Mouse (Mus musculus): ENCODE results near the gene Dnajc10. TPM values are rescaled to one million over a fixed set of nuclear protein-coding genes. Genes with fewer than 3 reads are reported as not detected.

The Dnajc10 gene
- 31.4 TPM for polyA plus RNA-seq (2012; fragmentation: generic; extraction: Trizol)

- Histone ChIP-seq H3ac (ENCODE audit: control insufficient read depth, insufficient read length) (peak within 1 kb of the TSS; percentile 69), H3K27me3 (ENCODE audit: control insufficient read depth, insufficient read depth, insufficient read length) (no peaks in the 10 kb centered on the region), H3K79me2 (ENCODE audit: control insufficient read depth, insufficient read depth) (peaks cover 7% of the 10 kb centered on the region), H3K4me3 (peak within 1 kb of the TSS; percentile 55), H3K36me3 (ENCODE audit: control insufficient read depth, insufficient read depth) (peaks cover 15% of the 10 kb centered on the region), H3K4me2 (ENCODE audit: low read depth) (peak within 1 kb of the TSS; percentile 85)
- no peak for TF ChIP-seq REST (IDR thresholded peaks at IDR 0.05; ENCODE audit: insufficient read depth, insufficient read length)
- TF ChIP-seq E2F4 (IDR thresholded peaks at IDR 0.05; ENCODE audit: insufficient read depth): peak; percentile 63
- TF ChIP-seq POLR2A (IDR thresholded peaks at IDR 0.05; ENCODE audit: insufficient read length, low read depth): peak; percentile 98
- peak; percentile 87 for TF ChIP-seq POLR2AphosphoS2 (IDR thresholded peaks at IDR 0.05; ENCODE audit: insufficient read length, low read depth)
These were observed at the start of gene Dnajc10 for GRCm38 (mm10) chr2:80315242-80316161. Dnajc10 (plus strand) TSS chr2:80315466.

- H3K36me3 ChIP-seq (ENCODE audit: control insufficient read depth, insufficient read depth): no peaks in the 10 kb centered on the region
- no peak overlapping the region for H3K4me2 ChIP-seq (ENCODE audit: low read depth)
- no peaks in the 10 kb centered on the region for H3K27me3 ChIP-seq (ENCODE audit: control insufficient read depth, insufficient read depth, insufficient read length)
- no peaks in the 10 kb centered on the region for H3K79me2 ChIP-seq (ENCODE audit: control insufficient read depth, insufficient read depth)
- no peak overlapping the region for H3K4me3 ChIP-seq
- H3ac ChIP-seq (ENCODE audit: control insufficient read depth, insufficient read length): no peak overlapping the region
- TF ChIP-seq CEBPB (IDR thresholded peaks at IDR 0.05; ENCODE audit: insufficient read depth, poor library complexity, severe bottlenecking): 0 out of 2 replicates have a peak, but pooled peaks have one; percentile 1
- no peak for TF ChIP-seq MYOG (IDR thresholded peaks at IDR 0.05; ENCODE audit: control insufficient read depth in 1 of 3, insufficient read depth in 1 of 3, insufficient read length in 2 of 3, low read depth in 2 of 3)
These were observed 48.4 kb upstream of the Dnajc10 start for GRCm38 (mm10) chr2:80266894-80267293.

- Histone ChIP-seq H3K4me3 (no peak overlapping the region), H3K79me2 (ENCODE audit: control insufficient read depth, insufficient read depth) (no peaks in the 10 kb centered on the region), H3K4me2 (ENCODE audit: low read depth) (no peak overlapping the region), H3K36me3 (ENCODE audit: control insufficient read depth, insufficient read depth) (no peaks in the 10 kb centered on the region), H3ac (ENCODE audit: control insufficient read depth, insufficient read length) (no peak overlapping the region), H3K27me3 (ENCODE audit: control insufficient read depth, insufficient read depth, insufficient read length) (no peaks in the 10 kb centered on the region)
- TF ChIP-seq TCF3 (IDR thresholded peaks at IDR 0.05; ENCODE audit: insufficient read length, low read depth) (no peak), MYOD1 (IDR thresholded peaks at IDR 0.05; ENCODE audit: control insufficient read depth in 1 of 3, insufficient read length in 2 of 3, low read depth in 2 of 3) (no peak), REST (IDR thresholded peaks at IDR 0.05; ENCODE audit: insufficient read depth, insufficient read length) (no peak), E2F4 (IDR thresholded peaks at IDR 0.05; ENCODE audit: insufficient read depth) (no peak), MAX (IDR thresholded peaks at IDR 0.05; ENCODE audit: low read depth) (no peak), TCF12 (IDR thresholded peaks at IDR 0.05; ENCODE audit: insufficient read depth, poor library complexity, severe bottlenecking) (no peak), USF1 (IDR thresholded peaks at IDR 0.05; ENCODE audit: low read depth) (no peak), SRF (IDR thresholded peaks at IDR 0.05; ENCODE audit: control insufficient read depth, insufficient read length, low read depth) (no peak), CEBPB (IDR thresholded peaks at IDR 0.05; ENCODE audit: insufficient read depth, poor library complexity, severe bottlenecking) (no peak), POLR2A (IDR thresholded peaks at IDR 0.05; ENCODE audit: insufficient read length, low read depth) (no peak)
These were observed 47.2 kb upstream of the Dnajc10 start for GRCm38 (mm10) chr2:80268053-80268452.

GRCm38 (mm10) chr2:80271431-80271830, 43.8 kb upstream of the Dnajc10 start:
- TF ChIP-seq MYOG (IDR thresholded peaks at IDR 0.05; ENCODE audit: control insufficient read depth in 1 of 3, insufficient read depth in 1 of 3, insufficient read length in 2 of 3, low read depth in 2 of 3) (no peak), REST (IDR thresholded peaks at IDR 0.05; ENCODE audit: insufficient read depth, insufficient read length) (no peak), MYOD1 (IDR thresholded peaks at IDR 0.05; ENCODE audit: control insufficient read depth in 1 of 3, insufficient read length in 2 of 3, low read depth in 2 of 3) (no peak), CEBPB (IDR thresholded peaks at IDR 0.05; ENCODE audit: insufficient read depth, poor library complexity, severe bottlenecking) (no peak), POLR2AphosphoS2 (IDR thresholded peaks at IDR 0.05; ENCODE audit: insufficient read length, low read depth) (no peak), TCF12 (IDR thresholded peaks at IDR 0.05; ENCODE audit: insufficient read depth, poor library complexity, severe bottlenecking) (no peak), USF1 (IDR thresholded peaks at IDR 0.05; ENCODE audit: low read depth) (no peak), SRF (IDR thresholded peaks at IDR 0.05; ENCODE audit: control insufficient read depth, insufficient read length, low read depth) (no peak), POLR2A (IDR thresholded peaks at IDR 0.05; ENCODE audit: insufficient read length, low read depth) (no peak), E2F4 (IDR thresholded peaks at IDR 0.05; ENCODE audit: insufficient read depth) (no peak), TCF3 (IDR thresholded peaks at IDR 0.05; ENCODE audit: insufficient read length, low read depth) (no peak), MAX (IDR thresholded peaks at IDR 0.05; ENCODE audit: low read depth) (no peak)
- no peak overlapping the region for H3K4me2 ChIP-seq (ENCODE audit: low read depth)
- H3K4me3 ChIP-seq: no peak overlapping the region
- H3K27me3 ChIP-seq (ENCODE audit: control insufficient read depth, insufficient read depth, insufficient read length): no peaks in the 10 kb centered on the region
- H3K79me2 ChIP-seq (ENCODE audit: control insufficient read depth, insufficient read depth): no peaks in the 10 kb centered on the region
- no peak overlapping the region for H3ac ChIP-seq (ENCODE audit: control insufficient read depth, insufficient read length)
- no peaks in the 10 kb centered on the region for H3K36me3 ChIP-seq (ENCODE audit: control insufficient read depth, insufficient read depth)

GRCm38 (mm10) chr2:80273038-80273437, 42.2 kb upstream of the Dnajc10 start:
- H3K4me2 ChIP-seq (ENCODE audit: low read depth): no peak overlapping the region
- no peak overlapping the region for H3K4me3 ChIP-seq
- H3ac ChIP-seq (ENCODE audit: control insufficient read depth, insufficient read length): no peak overlapping the region
- no peaks in the 10 kb centered on the region for H3K27me3 ChIP-seq (ENCODE audit: control insufficient read depth, insufficient read depth, insufficient read length)
- no peaks in the 10 kb centered on the region for H3K79me2 ChIP-seq (ENCODE audit: control insufficient read depth, insufficient read depth)
- no peaks in the 10 kb centered on the region for H3K36me3 ChIP-seq (ENCODE audit: control insufficient read depth, insufficient read depth)
- no peak for TF ChIP-seq CEBPB (IDR thresholded peaks at IDR 0.05; ENCODE audit: insufficient read depth, poor library complexity, severe bottlenecking)
- TF ChIP-seq MAX (IDR thresholded peaks at IDR 0.05; ENCODE audit: low read depth): no peak
- no peak for TF ChIP-seq TCF3 (IDR thresholded peaks at IDR 0.05; ENCODE audit: insufficient read length, low read depth)
- TF ChIP-seq E2F4 (IDR thresholded peaks at IDR 0.05; ENCODE audit: insufficient read depth): no peak
- TF ChIP-seq REST (IDR thresholded peaks at IDR 0.05; ENCODE audit: insufficient read depth, insufficient read length): no peak
- no peak for TF ChIP-seq MYOG (IDR thresholded peaks at IDR 0.05; ENCODE audit: control insufficient read depth in 1 of 3, insufficient read depth in 1 of 3, insufficient read length in 2 of 3, low read depth in 2 of 3)
- TF ChIP-seq POLR2A (IDR thresholded peaks at IDR 0.05; ENCODE audit: insufficient read length, low read depth): no peak
